Mouse (Mus musculus): ENCODE measurements around the gene Hspb1.

Gene Hspb1

GRCm38 (mm10) chr5:135888405-135889215 lies 891 bp downstream of the Hspb1 start:
- DNase-seq (ENCODE audit: low read depth, low spot score) = no peak

GRCm38 (mm10) chr5:135890323-135890722 lies 2.6 kb downstream of the Hspb1 start:
- no peak for DNase-seq (ENCODE audit: low read depth, low spot score)

GRCm38 (mm10) chr5:135890920-135891319 lies 3.2 kb downstream of the Hspb1 start:
- DNase-seq (ENCODE audit: low read depth, low spot score) = no peak

GRCm38 (mm10) chr5:135892589-135893351 lies 5.1 kb downstream of the Hspb1 start:
- DNase-seq (ENCODE audit: low read depth, low spot score) = no peak

GRCm38 (mm10) chr5:135894958-135895357 lies 7.2 kb downstream of the Hspb1 start:
- DNase-seq (ENCODE audit: low read depth, low spot score) = no peak

GRCm38 (mm10) chr5:135898028-135898427 lies 10.3 kb downstream of the Hspb1 start:
- peak; percentile 54 for DNase-seq (ENCODE audit: low read depth, low spot score)

- DNase-seq (ENCODE audit: low read depth, low spot score) = no peak
Measured at GRCm38 (mm10) chr5:135898995-135899394, 11.3 kb downstream of the Hspb1 start.

- DNase-seq (ENCODE audit: low read depth, low spot score) = no peak
Measured at GRCm38 (mm10) chr5:135899833-135900232, 12.1 kb downstream of the Hspb1 start.

- no peak for DNase-seq (ENCODE audit: low read depth, low spot score)
Measured at GRCm38 (mm10) chr5:135900701-135901100, 13.0 kb downstream of the Hspb1 start.

- no peak for DNase-seq (ENCODE audit: low read depth, low spot score)
Measured at GRCm38 (mm10) chr5:135901354-135902095, 13.8 kb downstream of the Hspb1 start.

GRCm38 (mm10) chr5:135903058-135903457 lies 15.3 kb downstream of the Hspb1 start:
- DNase-seq (ENCODE audit: low read depth, low spot score) = no peak

GRCm38 (mm10) chr5:135903551-135904151 lies 15.9 kb downstream of the Hspb1 start:
- DNase-seq (ENCODE audit: low read depth, low spot score) = peak; percentile 93

GRCm38 (mm10) chr5:135904259-135904658 lies 16.5 kb downstream of the Hspb1 start:
- no peak for DNase-seq (ENCODE audit: low read depth, low spot score)

GRCm38 (mm10) chr5:135905320-135906225 lies 17.9 kb downstream of the Hspb1 start:
- DNase-seq (ENCODE audit: low read depth, low spot score) = no peak

GRCm38 (mm10) chr5:135906846-135907245 lies 19.1 kb downstream of the Hspb1 start:
- DNase-seq (ENCODE audit: low read depth, low spot score) = no peak

GRCm38 (mm10) chr5:135907256-135907655 lies 19.5 kb downstream of the Hspb1 start:
- DNase-seq (ENCODE audit: low read depth, low spot score) = no peak

GRCm38 (mm10) chr5:135908185-135908584 lies 20.5 kb downstream of the Hspb1 start:
- no peak for DNase-seq (ENCODE audit: low read depth, low spot score)

GRCm38 (mm10) chr5:135908989-135909388 lies 21.3 kb downstream of the Hspb1 start:
- no peak for DNase-seq (ENCODE audit: low read depth, low spot score)

- no peak for DNase-seq (ENCODE audit: low read depth, low spot score)
Measured at GRCm38 (mm10) chr5:135909646-135910045, 21.9 kb downstream of the Hspb1 start.

GRCm38 (mm10) chr5:135910813-135911212 lies 23.1 kb downstream of the Hspb1 start:
- no peak for DNase-seq (ENCODE audit: low read depth, low spot score)
